Mouse (Mus musculus): ENCODE measurements at regions not wholly inside any gene's neighbourhood (a gene's known extent, or its start where the extent isn't known, plus 50 kb on each side); places are given as distances from the start of the nearest gene placed in this dataset.

- Histone ChIP-seq H3K4me1 (ENCODE audit: control insufficient read depth in 1 of 2, insufficient read depth in 2 of 2) (no peaks in the 10 kb centered on the region; a peak in 1 of 4 replicates), H3K27ac (ENCODE audit: insufficient read depth, low read depth) (no peak overlapping the region), H3K4me3 (replicated peaks in 1 of 3; ENCODE audit: low read depth in 2 of 3, low read length in 2 of 3, poor library complexity in 1 of 3) (no peak overlapping the region), H3K27me3 (replicated peaks) (no peaks in the 10 kb centered on the region), H3K9ac (ENCODE audit: insufficient read depth, low read depth) (no peak overlapping the region), H3K4me2 (ENCODE audit: insufficient read depth, low read depth, poor library complexity, severe bottlenecking) (no peak overlapping the region), H3K79me2 (replicated peaks; ENCODE audit: control insufficient read depth, extremely low read depth, insufficient read depth, poor library complexity, severe bottlenecking) (no peaks in the 10 kb centered on the region), H3K36me3 (replicated peaks in 1 of 2; ENCODE audit: control insufficient read depth in 1 of 2, insufficient read depth in 1 of 2, low read length in 1 of 2) (no peaks in the 10 kb centered on the region), H3K9me3 (replicated peaks; ENCODE audit: low read length) (no peaks in the 10 kb centered on the region)
- TF ChIP-seq CHD1 (IDR thresholded peaks at IDR 0.05; ENCODE audit: low read depth, low read length) = no peak
- TF ChIP-seq SMC3 (IDR thresholded peaks at IDR 0.05; ENCODE audit: low read depth, low read length) = no peak
- no peak for TF ChIP-seq RCOR1 (conservative IDR thresholded peaks at IDR 0.05; ENCODE audit: low read depth, low read length)
- no peak for TF ChIP-seq USF2 (conservative IDR thresholded peaks at IDR 0.05; ENCODE audit: low read depth, low read length)
- no peak for TF ChIP-seq JUND (conservative IDR thresholded peaks at IDR 0.05; ENCODE audit: low read depth, low read length)
- no peak for TF ChIP-seq MEF2A (IDR thresholded peaks at IDR 0.05; ENCODE audit: borderline replicate concordance, low read depth, low read length)
- no peak for TF ChIP-seq NELFE (IDR thresholded peaks at IDR 0.05; ENCODE audit: low read depth, low read length)
- no peak for TF ChIP-seq CTCF (conservative IDR thresholded peaks at IDR 0.05 in 1 of 2, IDR thresholded peaks at IDR 0.05 in 1 of 2; ENCODE audit: low read depth in 2 of 2, low read length in 2 of 2)
- dilution Hi-C loops (cut with MboI; ENCODE audit: extremely low pct_ligation_motif_present, extremely low pct_unique_long_range_greater_than_20kb, low sequenced_read_pairs) = no loop called here
- in situ Hi-C loops (cut with MboI; ENCODE audit: low pct_ligation_motif_present, low pct_unique_long_range_greater_than_20kb, low sequenced_read_pairs) = no loop called here
- DNase-seq (ENCODE audit: extremely low read depth) = no peak
Measured at GRCm38 (mm10) chr2:7831239-7831638, 321.9 kb upstream of the Celf2 start.

GRCm38 (mm10) chr2:7826272-7826671 is 316.9 kb upstream of the Celf2 start:
- Histone ChIP-seq H3K4me3 (replicated peaks in 1 of 3; ENCODE audit: low read depth in 2 of 3, low read length in 2 of 3, poor library complexity in 1 of 3) (no peak overlapping the region), H3K27ac (ENCODE audit: insufficient read depth, low read depth) (no peak overlapping the region), H3K36me3 (replicated peaks in 1 of 2; ENCODE audit: control insufficient read depth in 1 of 2, insufficient read depth in 1 of 2, low read length in 1 of 2) (no peaks in the 10 kb centered on the region), H3K4me1 (ENCODE audit: control insufficient read depth in 1 of 2, insufficient read depth in 2 of 2) (no peaks in the 10 kb centered on the region; a peak in 1 of 4 replicates), H3K9ac (ENCODE audit: insufficient read depth, low read depth) (no peak overlapping the region), H3K9me3 (replicated peaks; ENCODE audit: low read length) (no peaks in the 10 kb centered on the region), H3K79me2 (replicated peaks; ENCODE audit: control insufficient read depth, extremely low read depth, insufficient read depth, poor library complexity, severe bottlenecking) (no peaks in the 10 kb centered on the region), H3K4me2 (ENCODE audit: insufficient read depth, low read depth, poor library complexity, severe bottlenecking) (no peak overlapping the region), H3K27me3 (replicated peaks) (no peaks in the 10 kb centered on the region)
- no peak for DNase-seq (ENCODE audit: extremely low read depth)
- no peak for TF ChIP-seq JUND (conservative IDR thresholded peaks at IDR 0.05; ENCODE audit: low read depth, low read length)
- TF ChIP-seq POLR2A (IDR thresholded peaks at IDR 0.05; ENCODE audit: low read depth, low read length) = no peak
- TF ChIP-seq ZNF384 (IDR thresholded peaks at IDR 0.05; ENCODE audit: low read depth, low read length) = no peak
- no peak for TF ChIP-seq POLR2AphosphoS2 (IDR thresholded peaks at IDR 0.05; ENCODE audit: low read depth, low read length)
- no peak for TF ChIP-seq ZMIZ1 (IDR thresholded peaks at IDR 0.05; ENCODE audit: low read depth, low read length)
- TF ChIP-seq MAX (IDR thresholded peaks at IDR 0.05; ENCODE audit: low read length) = no peak
- TF ChIP-seq PAX5 (IDR thresholded peaks at IDR 0.05; ENCODE audit: low read length) = no peak
- no peak for TF ChIP-seq MAFK (IDR thresholded peaks at IDR 0.05; ENCODE audit: insufficient replicate concordance, low read length)
- no peak for TF ChIP-seq HCFC1 (IDR thresholded peaks at IDR 0.05; ENCODE audit: low read depth, low read length)
- no peak for TF ChIP-seq SIN3A (IDR thresholded peaks at IDR 0.05; ENCODE audit: low read length)
- no peak for TF ChIP-seq USF1 (IDR thresholded peaks at IDR 0.05; ENCODE audit: low read depth, low read length)
- TF ChIP-seq JUN (IDR thresholded peaks at IDR 0.05; ENCODE audit: insufficient read depth, low read depth, low read length) = no peak
- dilution Hi-C loops (cut with MboI; ENCODE audit: extremely low pct_ligation_motif_present, extremely low pct_unique_long_range_greater_than_20kb, low sequenced_read_pairs) (no loop called here), in situ Hi-C loops (cut with MboI; ENCODE audit: low pct_ligation_motif_present, low pct_unique_long_range_greater_than_20kb, low sequenced_read_pairs) (no loop called here)
